Mouse (Mus musculus) myocyte (in vitro differentiated cells): ENCODE results near the gene Taf13. TPM values are rescaled to one million over a fixed set of nuclear protein-coding genes. Genes with fewer than 3 reads are reported as not detected.

ENCODE experiments used
- H3K27me3 ChIP-seq: one replicate; pipeline ENCODE4 v1.6.1; 2011; ENCODE audit not compliant: control insufficient read depth, insufficient read depth, insufficient read length
- H3K36me3 ChIP-seq: one replicate; pipeline ENCODE4 v1.6.1; 2011; ENCODE audit not compliant: control insufficient read depth, insufficient read depth
- H3K4me2 ChIP-seq: one replicate; pipeline ENCODE4 v1.6.1; 2011; ENCODE audit warnings: low read depth, control low read depth
- H3K4me3 ChIP-seq: one replicate; pipeline ENCODE4 v1.5.1; 2011; ENCODE audit warnings: mild to moderate bottlenecking, control low read depth, moderate library complexity
- H3K79me2 ChIP-seq: one replicate; pipeline ENCODE4 v1.6.1; 2011; ENCODE audit not compliant: control insufficient read depth, insufficient read depth
- H3ac ChIP-seq: one replicate; pipeline ENCODE4 v1.6.1; 2011; ENCODE audit not compliant: control insufficient read depth, insufficient read length
- CEBPB ChIP-seq: IDR thresholded peaks from 2 replicates; pipeline ENCODE4 v1.6.1; 2011; ENCODE audit warnings: mild to moderate bottlenecking, moderate library complexity; ENCODE audit not compliant: poor library complexity, insufficient read depth, severe bottlenecking
- E2F4 ChIP-seq: IDR thresholded peaks from one replicate; pipeline ENCODE4 v1.6.1; 2011; ENCODE audit warnings: mild to moderate bottlenecking, control low read depth, moderate library complexity; ENCODE audit not compliant: insufficient read depth
- MAX ChIP-seq: IDR thresholded peaks from one replicate; pipeline ENCODE4 v1.6.1; 2011; ENCODE audit warnings: low read depth, mild to moderate bottlenecking, control low read depth
- MYOD1 ChIP-seq, 3 experiments: IDR thresholded peaks; one replicate each; pipeline ENCODE4 v1.6.1; 2011; ENCODE audit warnings: control low read depth in 2 of 3, low read depth in 2 of 3, mild to moderate bottlenecking in 2 of 3, moderate library complexity in 1 of 3; ENCODE audit not compliant: insufficient read length in 2 of 3, control insufficient read depth in 1 of 3
- MYOG ChIP-seq, 3 experiments: IDR thresholded peaks; one replicate each; pipeline ENCODE4 v1.6.1; 2011; ENCODE audit warnings: control low read depth in 2 of 3, low read depth in 2 of 3, mild to moderate bottlenecking in 2 of 3; ENCODE audit not compliant: insufficient read length in 2 of 3, control insufficient read depth in 1 of 3, insufficient read depth in 1 of 3
- POLR2A ChIP-seq: IDR thresholded peaks from one replicate; pipeline ENCODE4 v1.6.1; 2011; ENCODE audit warnings: low read depth, mild to moderate bottlenecking, control low read depth, moderate library complexity; ENCODE audit not compliant: insufficient read length
- POLR2AphosphoS2 ChIP-seq: IDR thresholded peaks from one replicate; pipeline ENCODE4 v1.6.1; 2011; ENCODE audit warnings: low read depth, control low read depth; ENCODE audit not compliant: insufficient read length
- REST ChIP-seq: IDR thresholded peaks from one replicate; pipeline ENCODE4 v1.6.1; 2011; ENCODE audit warnings: mild to moderate bottlenecking, control low read depth, moderate library complexity; ENCODE audit not compliant: insufficient read depth, insufficient read length
- SRF ChIP-seq: IDR thresholded peaks from one replicate; pipeline ENCODE4 v1.6.1; 2011; ENCODE audit warnings: low read depth; ENCODE audit not compliant: control insufficient read depth, insufficient read length
- TCF12 ChIP-seq: IDR thresholded peaks from one replicate; pipeline ENCODE4 v1.6.1; 2011; ENCODE audit warnings: mild to moderate bottlenecking, control low read depth; ENCODE audit not compliant: poor library complexity, insufficient read depth, severe bottlenecking
- TCF3 ChIP-seq: IDR thresholded peaks from one replicate; pipeline ENCODE4 v1.6.1; 2011; ENCODE audit warnings: low read depth, control low read depth; ENCODE audit not compliant: insufficient read length
- USF1 ChIP-seq: IDR thresholded peaks from one replicate; pipeline ENCODE4 v1.6.1; 2011; ENCODE audit warnings: low read depth, mild to moderate bottlenecking, control low read depth, moderate library complexity
- polyA plus RNA-seq: library from polyadenylated mRNA; unstranded; fragments of >200 nt; fragmentation: generic; extraction: Trizol; gene quantifications from one replicate; pipeline ENCODE4 v1.2.1, GENCODE M21; 2012; ENCODE audit warnings: missing spikeins

Gene Taf13
- polyA plus RNA-seq, 1 experiment: 19.9 TPM

DNA sequence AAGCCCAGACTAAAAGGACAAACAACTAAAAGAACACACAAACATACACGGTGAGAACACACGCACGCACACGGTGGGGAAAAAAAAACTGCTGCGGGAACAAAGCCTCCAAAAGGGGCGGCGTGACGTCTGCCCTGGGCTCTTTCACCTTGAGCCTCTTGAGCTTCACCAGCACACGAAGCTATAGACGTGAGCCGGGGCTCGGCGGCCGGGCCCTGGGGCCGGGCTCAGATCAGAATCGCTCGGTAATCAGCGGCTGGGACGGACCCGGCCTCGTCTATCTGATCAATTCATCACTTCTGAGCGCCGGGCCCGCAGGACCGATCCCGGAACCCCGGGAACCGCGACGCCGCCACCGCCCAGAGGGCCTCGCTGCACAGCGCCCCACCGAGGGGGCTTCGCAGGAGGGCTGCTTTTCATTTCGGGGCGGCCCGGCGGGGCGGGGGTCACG, 17.4 kb upstream of the Taf13 start:
- Histone ChIP-seq H3K27me3 (no peaks in the 10 kb centered on the region), H3K36me3 (peaks cover 15% of the 10 kb centered on the region), H3ac (peak overlapping the region; percentile 44), H3K79me2 (no peaks in the 10 kb centered on the region), H3K4me2 (peak overlapping the region; percentile 69), H3K4me3 (peak overlapping the region; percentile 43)
- TF ChIP-seq MYOD1 (IDR thresholded peaks at IDR 0.05; ENCODE audit: control insufficient read depth in 1 of 3, insufficient read length in 2 of 3, low read depth in 2 of 3): no peak
- TF ChIP-seq TCF3: no peak
- no peak for TF ChIP-seq CEBPB
- TF ChIP-seq TCF12: no peak
- no peak for TF ChIP-seq MYOG (IDR thresholded peaks at IDR 0.05; ENCODE audit: control insufficient read depth in 1 of 3, insufficient read depth in 1 of 3, insufficient read length in 2 of 3, low read depth in 2 of 3)
- no peak for TF ChIP-seq POLR2A
- no peak for TF ChIP-seq MAX
- TF ChIP-seq SRF: no peak
- TF ChIP-seq USF1: no peak
- no peak for TF ChIP-seq REST
- TF ChIP-seq POLR2AphosphoS2: no peak
- no peak for TF ChIP-seq E2F4

DNA sequence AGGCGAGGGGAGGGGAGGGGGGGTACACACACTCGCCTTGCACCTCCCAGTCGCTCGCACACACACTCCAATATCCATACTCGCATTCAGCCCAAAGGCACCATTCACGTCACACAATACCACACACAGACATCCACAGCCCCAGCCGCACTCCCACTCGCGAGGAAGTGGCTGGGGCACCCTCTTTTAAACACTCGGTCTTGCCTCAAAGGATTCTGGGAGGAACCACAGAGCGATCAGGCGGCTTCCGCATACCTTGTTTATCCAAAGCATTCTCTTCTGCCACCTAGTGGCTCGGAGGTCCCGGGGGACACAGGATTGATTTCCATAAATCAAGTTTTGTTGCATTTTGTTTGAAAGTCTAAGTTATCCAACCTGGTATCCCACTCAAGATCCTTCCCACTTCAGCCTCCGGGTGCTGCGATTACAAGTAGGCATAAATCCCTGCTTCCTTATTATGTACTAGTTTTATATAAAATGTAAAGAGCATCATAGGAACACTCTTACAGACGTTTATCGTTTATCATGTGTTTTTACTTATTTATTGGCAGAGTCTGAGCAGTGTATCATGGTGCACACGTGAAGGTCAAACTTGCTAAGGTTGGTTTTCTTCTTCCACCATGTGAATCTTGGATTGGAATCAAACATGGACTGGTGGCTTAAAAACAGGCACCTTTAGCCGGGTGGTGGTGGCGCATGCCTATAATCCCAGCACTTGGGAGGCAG, 16.7 kb upstream of the Taf13 start:
- Histone ChIP-seq H3ac (peak overlapping the region; percentile 44), H3K79me2 (no peaks in the 10 kb centered on the region), H3K4me3 (peak overlapping the region; percentile 43), H3K36me3 (peaks cover 15% of the 10 kb centered on the region), H3K4me2 (peak overlapping the region; percentile 69), H3K27me3 (no peaks in the 10 kb centered on the region)
- peak; percentile 49 for TF ChIP-seq REST
- TF ChIP-seq USF1: no peak
- TF ChIP-seq POLR2A: peak; percentile 100
- TF ChIP-seq CEBPB: no peak
- peak in 1 of 3 experiments; percentile 21 for TF ChIP-seq MYOG (IDR thresholded peaks at IDR 0.05; ENCODE audit: control insufficient read depth in 1 of 3, insufficient read depth in 1 of 3, insufficient read length in 2 of 3, low read depth in 2 of 3)
- TF ChIP-seq SRF: peak; percentile 52
- peak; percentile 100 for TF ChIP-seq POLR2AphosphoS2
- TF ChIP-seq MAX: no peak

DNA sequence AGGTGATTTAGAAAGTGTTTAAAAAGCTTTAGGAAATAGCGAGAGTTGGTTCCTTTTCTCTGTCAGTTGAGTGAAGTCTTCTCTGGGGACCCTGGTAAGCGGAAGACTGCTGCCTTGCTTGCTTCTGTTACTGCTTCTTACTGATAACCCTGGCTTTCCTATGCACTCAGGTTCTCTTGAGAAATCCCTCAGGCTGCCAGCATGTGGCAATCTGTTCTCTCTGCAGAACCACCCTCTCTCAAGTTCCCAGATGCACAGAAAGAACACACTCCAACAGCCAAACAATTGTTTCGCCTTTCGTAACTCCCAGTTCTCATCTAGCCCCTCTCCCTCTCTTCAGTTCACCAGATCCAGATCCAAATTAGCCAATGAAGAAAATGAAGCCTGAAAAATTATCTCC, 13.6 kb upstream of the Taf13 start:
- Histone ChIP-seq H3K4me2 (no peak overlapping the region), H3K27me3 (no peaks in the 10 kb centered on the region), H3K4me3 (no peak overlapping the region), H3K36me3 (peaks cover 15% of the 10 kb centered on the region), H3K79me2 (peaks cover 13% of the 10 kb centered on the region), H3ac (no peak overlapping the region)
- TF ChIP-seq TCF12 (no peak), POLR2AphosphoS2 (no peak), MYOD1 (IDR thresholded peaks at IDR 0.05; ENCODE audit: control insufficient read depth in 1 of 3, insufficient read length in 2 of 3, low read depth in 2 of 3) (no peak), USF1 (no peak), REST (no peak), CEBPB (no peak), POLR2A (no peak), TCF3 (no peak), SRF (no peak), MAX (no peak), MYOG (IDR thresholded peaks at IDR 0.05; ENCODE audit: control insufficient read depth in 1 of 3, insufficient read depth in 1 of 3, insufficient read length in 2 of 3, low read depth in 2 of 3) (no peak), E2F4 (no peak)

DNA sequence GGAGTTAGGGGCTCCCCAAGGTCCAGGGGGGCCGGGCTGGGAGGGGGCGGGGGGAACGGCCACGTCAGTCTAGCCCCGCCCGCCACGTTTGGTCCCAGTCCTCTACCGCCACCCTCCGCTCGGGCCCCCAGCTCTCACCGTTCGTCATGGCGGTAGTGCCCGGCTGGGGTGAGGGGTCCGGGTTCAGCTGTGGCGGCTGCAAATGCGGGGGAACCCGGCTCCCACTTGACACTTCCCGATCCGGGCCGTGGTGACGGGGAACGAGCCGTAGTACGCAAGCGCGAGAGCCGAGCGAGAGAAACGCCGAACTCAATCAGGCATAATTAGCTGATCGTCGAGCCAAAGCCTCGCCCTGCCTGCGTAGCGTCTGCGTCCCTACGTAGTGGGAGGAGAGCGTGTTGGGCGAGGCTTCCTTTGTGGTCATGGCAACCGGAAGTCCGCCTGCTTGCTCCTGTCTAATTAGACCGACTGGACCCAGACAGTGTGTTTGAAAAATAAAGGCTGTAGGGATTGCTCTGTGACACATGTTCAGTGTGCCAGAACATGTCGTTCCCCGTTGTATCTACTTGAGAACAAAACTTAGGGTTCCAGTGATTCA, 9.3 kb upstream of the Taf13 start, which contains the start of gene Tmem167b:
TSS of gene Tmem167b (minus strand) at position 334 of the 598 bp plus-strand sequence.
- Histone ChIP-seq H3K36me3 (peaks cover 14% of the 10 kb centered on the region), H3K79me2 (peaks cover 13% of the 10 kb centered on the region), H3K4me3 (peak within 1 kb of the TSS; percentile 46), H3ac (peak within 1 kb of the TSS; percentile 22), H3K27me3 (peaks cover 9% of the 10 kb centered on the region), H3K4me2 (peak within 1 kb of the TSS; percentile 97)
- TF ChIP-seq POLR2A: peak; percentile 67
- TF ChIP-seq MYOD1 (IDR thresholded peaks at IDR 0.05; ENCODE audit: control insufficient read depth in 1 of 3, insufficient read length in 2 of 3, low read depth in 2 of 3): no peak
- TF ChIP-seq REST: no peak
- TF ChIP-seq TCF3: no peak
- TF ChIP-seq USF1: no peak
- TF ChIP-seq CEBPB: no peak
- no peak for TF ChIP-seq MAX
- TF ChIP-seq TCF12: no peak
- TF ChIP-seq POLR2AphosphoS2: peak; percentile 59
- peak; percentile 88 for TF ChIP-seq SRF
- no peak for TF ChIP-seq E2F4
- peak in 1 of 3 experiments; percentile 39 for TF ChIP-seq MYOG (IDR thresholded peaks at IDR 0.05; ENCODE audit: control insufficient read depth in 1 of 3, insufficient read depth in 1 of 3, insufficient read length in 2 of 3, low read depth in 2 of 3)

DNA sequence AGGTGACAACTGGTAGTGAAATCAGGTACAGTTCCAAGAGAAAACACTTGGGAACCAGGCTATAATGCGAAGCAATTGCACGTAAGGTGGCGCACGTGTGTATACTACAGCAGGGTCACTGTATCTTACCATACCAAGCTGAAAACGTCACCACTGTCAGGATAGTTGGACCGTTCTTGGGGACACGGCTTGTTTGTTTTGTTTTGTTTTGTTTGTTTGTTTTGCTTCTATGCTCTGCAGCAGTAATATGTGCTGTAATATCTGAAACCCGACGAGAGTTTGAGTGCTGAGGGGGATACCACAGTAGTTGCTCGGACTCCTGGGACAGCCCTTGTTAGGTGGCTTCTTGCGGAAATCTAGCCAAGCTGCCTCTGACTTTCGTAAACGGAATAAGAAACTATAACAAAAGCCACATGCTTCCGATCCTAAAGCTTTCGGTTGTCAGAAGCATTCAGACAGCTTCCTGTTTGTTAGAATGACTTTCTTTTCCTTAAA, 8.7 kb upstream of the Taf13 start:
- H3K79me2 ChIP-seq: peaks cover 13% of the 10 kb centered on the region

More for the DNA sequence above, 8.7 kb upstream of the Taf13 start:
- peaks cover 9% of the 10 kb centered on the region for H3K27me3 ChIP-seq
- no peak for TF ChIP-seq E2F4
- no peak for TF ChIP-seq POLR2A
- no peak for TF ChIP-seq REST
- no peak for TF ChIP-seq USF1
- no peak for TF ChIP-seq MYOD1 (IDR thresholded peaks at IDR 0.05; ENCODE audit: control insufficient read depth in 1 of 3, insufficient read length in 2 of 3, low read depth in 2 of 3)
- TF ChIP-seq MYOG (IDR thresholded peaks at IDR 0.05; ENCODE audit: control insufficient read depth in 1 of 3, insufficient read depth in 1 of 3, insufficient read length in 2 of 3, low read depth in 2 of 3): no peak
- no peak for TF ChIP-seq CEBPB
- TF ChIP-seq TCF12: no peak
- no peak for TF ChIP-seq TCF3
- TF ChIP-seq SRF: no peak
- no peak for TF ChIP-seq POLR2AphosphoS2
- TF ChIP-seq MAX: no peak
- H3K4me2 ChIP-seq: peak overlapping the region; percentile 97
- H3K4me3 ChIP-seq: peak overlapping the region; percentile 46
- peaks cover 10% of the 10 kb centered on the region for H3K36me3 ChIP-seq
- peak overlapping the region; percentile 22 for H3ac ChIP-seq
